Mouse (Mus musculus) C2C12 (cell line): ENCODE results near the gene Ccdc42. TPM values are rescaled to one million over a fixed set of nuclear protein-coding genes. Genes with fewer than 3 reads are reported as not detected.

ENCODE experiments used
- H3K27me3 ChIP-seq: one replicate; pipeline ENCODE4 v1.6.1; 2011; ENCODE audit not compliant: control insufficient read depth, insufficient read depth, insufficient read length
- H3K36me3 ChIP-seq: one replicate; pipeline ENCODE4 v1.6.1; 2011; ENCODE audit not compliant: control insufficient read depth, insufficient read depth
- H3K4me3 ChIP-seq: one replicate; pipeline ENCODE4 v1.5.1; 2011; ENCODE audit warnings: mild to moderate bottlenecking, control low read depth; ENCODE audit not compliant: poor library complexity, insufficient read depth, severe bottlenecking
- H3K79me2 ChIP-seq: one replicate; pipeline ENCODE4 v1.6.1; 2011; ENCODE audit not compliant: control insufficient read depth, insufficient read depth
- H3K79me3 ChIP-seq: one replicate; pipeline ENCODE4 v1.6.1; 2011; ENCODE audit warnings: low read depth, control low read depth
- H3ac ChIP-seq: one replicate; pipeline ENCODE3; 2011; ENCODE audit warnings: low read depth; ENCODE audit not compliant: control insufficient read depth, insufficient read length
- CEBPB ChIP-seq: IDR thresholded peaks from one replicate; pipeline ENCODE4 v1.6.1; 2011; ENCODE audit warnings: low read depth, mild to moderate bottlenecking, control low read depth, moderate library complexity
- CTCF ChIP-seq: IDR thresholded peaks from one replicate; pipeline ENCODE4 v1.5.1; 2011; ENCODE audit not compliant: control insufficient read depth, insufficient read depth, insufficient read length
- FOSL1 ChIP-seq: IDR thresholded peaks from one replicate; pipeline ENCODE4 v1.8.0; 2011; ENCODE audit warnings: mild to moderate bottlenecking, low read length; ENCODE audit not compliant: poor library complexity, insufficient read depth, severe bottlenecking
- MAX ChIP-seq: IDR thresholded peaks from one replicate; pipeline ENCODE4 v1.6.1; 2011; ENCODE audit warnings: mild to moderate bottlenecking, control low read depth
- MYOD1 ChIP-seq: IDR thresholded peaks from one replicate; pipeline ENCODE4 v1.6.1; 2011; ENCODE audit warnings: low read depth; ENCODE audit not compliant: control insufficient read depth, insufficient read length
- MYOG ChIP-seq: IDR thresholded peaks from one replicate; pipeline ENCODE4 v1.6.1; 2011; ENCODE audit not compliant: control insufficient read depth, insufficient read length; ENCODE audit errors: extremely low read depth
- USF1 ChIP-seq: IDR thresholded peaks from one replicate; pipeline ENCODE4 v1.6.1; 2011; ENCODE audit warnings: low read depth, mild to moderate bottlenecking, control low read depth, moderate library complexity
- polyA plus RNA-seq: library from polyadenylated mRNA; unstranded; fragments of >200 nt; fragmentation: generic; extraction: Trizol; gene quantifications from one replicate; pipeline ENCODE4 v1.2.1, GENCODE M21; 2012; ENCODE audit warnings: missing spikeins

Ccdc42 gene
- polyA plus RNA-seq, 1 experiment, result not detected

DNA sequence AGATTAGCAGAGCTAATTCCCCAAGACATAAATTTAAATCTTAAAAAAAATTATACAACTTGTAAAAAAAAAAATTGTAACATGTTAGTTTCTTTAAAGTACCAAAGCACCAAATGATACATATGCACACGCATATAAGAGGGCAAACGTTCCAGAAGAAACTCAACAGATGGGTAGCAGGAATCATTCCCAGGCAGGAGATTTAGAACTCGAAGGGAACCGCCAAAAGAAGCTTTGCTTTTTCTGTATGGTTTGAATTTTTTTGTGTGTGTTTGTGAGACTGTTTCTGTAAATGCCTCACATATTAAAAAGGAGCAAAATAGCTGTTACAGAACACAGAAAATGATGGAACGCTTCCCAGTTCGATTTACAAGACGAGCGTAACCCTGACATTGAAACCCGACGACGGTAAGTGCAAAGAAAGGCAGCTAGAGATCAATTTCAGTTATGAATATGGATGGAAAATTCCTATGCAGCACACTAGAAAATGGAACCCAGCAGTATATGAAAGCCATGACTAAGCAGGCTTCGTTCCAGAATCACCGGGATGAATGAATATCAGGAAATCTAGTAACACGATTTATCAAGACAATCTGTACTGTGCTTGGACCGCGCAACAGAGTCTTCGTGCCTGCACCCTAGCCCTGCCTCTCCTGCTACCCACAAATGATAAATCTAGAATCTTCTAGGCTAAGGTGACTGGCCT, 44.9 kb downstream of the Ccdc42 start:
- Histone ChIP-seq H3ac (no peak overlapping the region), H3K79me3 (no peaks in the 10 kb centered on the region), H3K79me2 (no peaks in the 10 kb centered on the region), H3K4me3 (no peak overlapping the region), H3K27me3 (no peaks in the 10 kb centered on the region), H3K36me3 (no peaks in the 10 kb centered on the region)
- TF ChIP-seq USF1, result no peak
- no peak for TF ChIP-seq CEBPB
- TF ChIP-seq MYOD1, result no peak
- TF ChIP-seq MYOG, result no peak
- TF ChIP-seq FOSL1, result no peak
- TF ChIP-seq MAX, result no peak
- TF ChIP-seq CTCF, result no peak

DNA sequence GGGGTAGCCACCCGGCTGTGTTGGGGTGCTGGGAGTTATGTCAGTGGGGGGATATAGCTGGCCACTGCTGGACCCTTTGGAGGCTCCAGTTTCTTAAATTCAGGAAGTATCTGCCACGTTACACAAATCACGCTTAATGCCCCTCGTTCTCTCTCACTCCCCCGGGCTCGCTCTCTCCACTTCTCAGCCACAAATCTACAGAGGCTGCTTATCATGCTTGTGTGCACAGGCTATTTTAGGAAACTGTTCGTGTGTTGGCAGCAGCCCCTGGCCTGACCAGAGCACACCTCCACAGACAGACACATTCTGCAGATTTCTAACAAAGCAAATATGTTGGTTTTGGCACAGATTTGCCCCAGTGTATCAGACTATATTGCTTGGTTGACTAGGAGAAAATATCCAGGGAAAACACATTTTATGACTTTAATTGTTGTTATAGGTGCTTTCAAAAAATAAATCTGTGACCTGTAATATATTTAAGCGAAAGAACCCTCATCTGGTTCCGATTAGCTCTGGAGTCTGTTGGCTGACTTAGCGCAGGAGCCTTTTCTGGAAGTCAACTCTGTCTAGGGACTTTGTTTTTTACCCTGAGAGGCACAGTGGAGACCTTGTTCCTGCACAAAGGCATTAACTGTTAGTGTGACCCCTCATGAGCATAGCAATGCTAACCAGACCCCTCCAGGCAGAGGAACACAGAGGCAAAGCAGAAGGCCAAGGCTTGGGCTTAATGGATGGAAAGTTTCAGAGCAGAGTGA, 51.2 kb downstream of the Ccdc42 start:
- H3K79me2 ChIP-seq, result no peaks in the 10 kb centered on the region
- no peak overlapping the region for H3K4me3 ChIP-seq
- no peaks in the 10 kb centered on the region for H3K36me3 ChIP-seq
- H3K79me3 ChIP-seq, result no peaks in the 10 kb centered on the region
- H3K27me3 ChIP-seq, result no peaks in the 10 kb centered on the region
- TF ChIP-seq USF1 (no peak), CEBPB (no peak), MAX (no peak), CTCF (no peak), FOSL1 (no peak)
- H3ac ChIP-seq, result no peak overlapping the region

DNA sequence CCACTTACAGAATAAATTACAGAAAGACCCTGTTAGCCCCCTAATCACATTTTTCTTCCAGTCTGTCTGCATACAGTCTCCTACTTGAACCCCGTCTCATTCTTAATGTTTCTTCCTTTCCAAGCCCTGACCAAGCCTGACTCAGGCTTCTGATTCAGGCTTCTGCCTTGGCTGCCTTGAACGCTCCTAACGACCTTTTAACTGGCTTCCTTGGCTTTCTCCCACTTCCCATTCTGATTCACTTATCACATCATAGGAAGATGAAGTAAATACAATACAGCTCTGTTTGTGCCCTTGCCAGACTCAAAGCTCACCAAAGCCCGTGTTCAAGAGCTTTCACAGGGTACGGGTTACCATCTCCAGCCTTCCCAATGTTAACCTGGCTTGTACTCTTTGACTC, 54.5 kb downstream of the Ccdc42 start:
- Histone ChIP-seq H3K79me2 (no peaks in the 10 kb centered on the region), H3K27me3 (no peaks in the 10 kb centered on the region), H3K79me3 (no peaks in the 10 kb centered on the region), H3K4me3 (no peak overlapping the region), H3K36me3 (no peaks in the 10 kb centered on the region), H3ac (no peak overlapping the region)
- TF ChIP-seq MYOG (no peak), CEBPB (no peak), USF1 (no peak), CTCF (no peak), FOSL1 (no peak)

DNA sequence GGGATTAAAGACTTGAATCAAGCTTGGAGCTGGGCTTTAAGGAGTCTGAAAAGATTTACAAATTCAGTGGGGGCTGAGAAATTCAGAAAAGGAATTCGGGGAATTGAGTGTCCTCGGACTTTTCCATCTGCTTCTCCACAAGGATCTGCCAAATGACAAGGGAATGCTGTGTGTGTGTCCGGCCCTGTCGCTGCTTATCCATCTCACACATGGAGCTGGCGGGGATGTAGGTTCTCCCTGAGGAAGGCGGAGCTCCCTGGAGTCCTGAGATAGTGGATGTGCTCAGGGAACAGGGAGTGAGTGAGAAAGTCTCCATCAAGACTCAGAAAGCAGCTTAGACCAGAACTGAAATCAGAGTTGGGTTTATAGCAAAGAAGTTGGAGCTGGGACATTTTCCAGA, 58.0 kb downstream of the Ccdc42 start:
- Histone ChIP-seq H3K79me3 (no peaks in the 10 kb centered on the region), H3K79me2 (no peaks in the 10 kb centered on the region), H3ac (no peak overlapping the region), H3K27me3 (no peaks in the 10 kb centered on the region), H3K36me3 (no peaks in the 10 kb centered on the region), H3K4me3 (no peak overlapping the region)
- no peak for TF ChIP-seq MYOD1
- TF ChIP-seq MAX, result no peak
- no peak for TF ChIP-seq FOSL1
- TF ChIP-seq CEBPB, result no peak

Other genes starting within 250 kb of the Ccdc42 start
- 19.4 TPM for gene Ntn1, start 186.2 kb upstream of the Ccdc42 start, polyA plus RNA-seq
- 0.89 TPM for gene Pik3r5, start 154.9 kb upstream of the Ccdc42 start, polyA plus RNA-seq
- gene Pik3r6, start 84.0 kb upstream of the Ccdc42 start, polyA plus RNA-seq, result not detected
- not detected for gene Mfsd6l, start 30.8 kb upstream of the Ccdc42 start, polyA plus RNA-seq
- 40.0 TPM for gene Myh10, start 104.5 kb downstream of the Ccdc42 start, polyA plus RNA-seq